Mouse (Mus musculus) small intestine, adult 2 months (tissue): ENCODE measurements around the gene Hspa1a.
"Not testable (repeated sequence)": the region's sequence is repeated elsewhere in the genome, so short reads cannot be mapped to it uniquely, and the experiment has no call there.

Source experiments
- CTCF ChIP-seq: fragments of 200-500 bp; IDR thresholded peaks from 2 replicates; pipeline ENCODE4 v1.5.1; 2012; ENCODE audit warnings: low read depth, mild to moderate bottlenecking, control low read depth, inconsistent platforms, low read length, moderate library complexity, mixed read lengths; ENCODE audit not compliant: insufficient replicate concordance, insufficient read length; ENCODE audit errors: extremely low read depth
- POLR2A ChIP-seq: fragments of 200-500 bp; IDR thresholded peaks from 2 replicates; pipeline ENCODE4 v1.6.1; 2012; ENCODE audit warnings: low read depth, mild to moderate bottlenecking, control low read depth, inconsistent platforms, low read length, moderate library complexity

DNA sequence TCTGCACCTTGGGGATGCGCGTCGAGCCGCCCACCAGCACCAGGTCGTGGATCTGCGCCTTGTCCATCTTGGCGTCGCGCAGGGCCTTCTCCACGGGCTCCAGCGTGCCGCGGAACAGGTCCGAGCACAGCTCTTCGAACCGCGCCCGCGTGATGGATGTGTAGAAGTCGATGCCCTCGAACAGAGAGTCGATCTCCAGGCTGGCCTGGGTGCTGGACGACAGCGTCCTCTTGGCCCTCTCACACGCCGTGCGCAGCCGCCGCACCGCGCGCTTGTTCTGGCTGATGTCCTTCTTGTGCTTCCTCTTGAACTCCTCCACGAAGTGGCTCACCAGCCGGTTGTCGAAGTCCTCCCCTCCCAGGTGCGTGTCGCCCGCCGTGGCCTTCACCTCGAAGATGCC, 14.0 kb downstream of the Hspa1a start:
- not testable (repeated sequence) for TF ChIP-seq POLR2A, CTCF
